Mouse (Mus musculus) CD4-positive helper T cell, adult 2 months (primary cell): ENCODE data around the gene Pik3cd.

ENCODE experiments used
- DNase-seq: peaks from one replicate; pipeline ENCODE4 v3.0.0-alpha.2; 2012; ENCODE audit warnings: low read depth, missing footprints, low spot score

Pik3cd gene

DNA sequence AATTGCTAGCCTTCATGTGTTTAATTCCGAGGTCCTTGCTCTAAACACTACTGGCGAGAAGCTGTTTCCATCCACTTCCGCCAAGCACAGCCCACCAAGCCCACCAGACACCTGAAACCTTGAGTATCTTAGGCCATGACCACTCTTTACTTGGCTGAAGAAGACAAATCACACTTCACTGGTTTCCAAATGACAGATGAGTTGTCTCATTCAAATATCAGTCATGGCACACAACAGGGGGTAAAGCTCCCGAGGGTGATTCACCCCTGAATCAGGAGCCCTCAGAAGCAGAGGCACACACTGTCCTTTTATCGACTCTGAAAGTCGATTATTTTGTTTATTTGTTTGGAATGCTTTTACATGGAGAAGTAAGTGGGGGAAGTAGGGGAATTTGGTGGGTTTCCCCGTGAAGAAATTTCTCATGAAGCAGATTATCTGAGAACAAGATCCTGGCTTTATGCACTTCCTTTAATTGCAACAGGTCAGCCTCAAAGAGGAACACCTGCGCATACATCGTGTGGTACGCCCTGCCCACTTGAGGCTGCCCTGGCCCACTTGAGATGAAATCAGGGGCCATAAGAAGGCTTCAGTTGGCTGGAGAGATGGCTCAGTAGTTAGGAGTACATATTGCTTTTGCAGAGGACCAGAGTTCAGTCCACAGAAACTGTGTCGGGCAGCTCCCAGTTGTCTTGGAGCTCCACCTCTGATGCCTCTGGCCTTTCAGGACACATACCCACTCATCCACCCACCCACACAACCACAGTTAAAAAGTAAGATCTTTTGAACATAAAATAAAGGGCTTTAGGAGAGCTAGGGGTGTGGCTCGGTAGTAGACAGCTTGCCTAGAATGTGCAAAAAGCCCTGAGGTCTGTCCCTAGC, 12.3 kb downstream of the Pik3cd start:
- no peak for DNase-seq

DNA sequence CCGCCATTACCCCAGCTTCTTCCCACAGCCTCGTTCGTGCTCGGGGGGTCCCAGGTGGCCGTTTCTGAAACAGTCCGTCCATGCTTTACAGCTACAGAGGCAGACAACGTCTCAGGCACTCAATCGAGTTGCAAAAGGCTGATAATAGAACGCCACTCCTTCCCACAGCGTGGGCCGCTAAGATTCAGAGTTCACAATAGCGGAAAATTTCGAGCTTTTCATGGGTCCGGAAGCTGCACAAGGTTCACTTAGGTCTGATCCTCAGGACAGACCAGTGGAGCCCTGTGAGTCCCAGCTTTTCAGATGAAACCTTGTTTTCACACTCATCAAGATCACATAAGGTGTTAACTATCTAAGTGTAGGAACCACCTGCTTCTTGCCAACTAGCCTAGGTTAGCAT, 13.5 kb downstream of the Pik3cd start:
- no peak for DNase-seq

DNA sequence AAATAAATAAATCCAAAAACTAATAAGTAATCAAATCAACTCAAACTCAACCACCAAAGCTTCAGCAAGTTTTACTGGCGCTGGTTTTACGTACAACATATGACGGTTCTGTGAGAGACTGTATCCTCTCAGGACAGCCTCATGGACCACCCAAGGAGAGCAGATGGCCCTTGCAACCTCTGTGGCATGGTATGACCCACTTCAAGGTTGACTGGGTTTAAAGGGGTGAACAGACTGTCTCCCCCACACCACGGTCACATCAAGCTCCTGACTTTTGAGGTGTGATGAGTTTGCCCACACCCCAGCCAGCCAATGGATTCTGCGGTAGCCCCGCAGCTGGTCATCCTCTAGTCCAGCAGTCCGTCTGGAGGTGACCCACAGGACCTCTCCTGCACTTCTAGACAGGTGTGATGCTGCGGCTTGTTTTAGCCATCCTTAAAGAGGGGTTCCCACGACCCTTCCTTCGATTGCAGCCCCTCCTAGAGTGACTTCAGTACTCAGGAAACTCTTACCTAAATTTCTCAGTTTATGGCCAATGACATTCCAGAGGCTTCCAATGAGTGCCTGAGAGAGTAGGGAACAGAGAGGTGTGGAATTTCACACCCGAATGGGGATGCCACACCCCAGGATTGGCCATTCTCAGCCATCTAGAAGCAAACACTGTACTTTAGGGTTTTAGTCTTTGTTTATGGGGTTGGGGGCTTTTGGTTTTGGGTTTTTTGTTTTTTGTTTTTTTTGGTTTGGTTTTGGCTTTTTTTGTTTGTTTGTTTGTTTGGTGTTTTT, 17.3 kb downstream of the Pik3cd start:
- no peak for DNase-seq

- peak; percentile 24 for DNase-seq
Observed at GRCm38 (mm10) chr4:149683875-149684274, 18.5 kb downstream of the Pik3cd start.

GRCm38 (mm10) chr4:149679056-149679770, 23.2 kb downstream of the Pik3cd start:
- DNase-seq: no peak

GRCm38 (mm10) chr4:149678006-149678405, 24.4 kb downstream of the Pik3cd start:
- DNase-seq: no peak

DNA sequence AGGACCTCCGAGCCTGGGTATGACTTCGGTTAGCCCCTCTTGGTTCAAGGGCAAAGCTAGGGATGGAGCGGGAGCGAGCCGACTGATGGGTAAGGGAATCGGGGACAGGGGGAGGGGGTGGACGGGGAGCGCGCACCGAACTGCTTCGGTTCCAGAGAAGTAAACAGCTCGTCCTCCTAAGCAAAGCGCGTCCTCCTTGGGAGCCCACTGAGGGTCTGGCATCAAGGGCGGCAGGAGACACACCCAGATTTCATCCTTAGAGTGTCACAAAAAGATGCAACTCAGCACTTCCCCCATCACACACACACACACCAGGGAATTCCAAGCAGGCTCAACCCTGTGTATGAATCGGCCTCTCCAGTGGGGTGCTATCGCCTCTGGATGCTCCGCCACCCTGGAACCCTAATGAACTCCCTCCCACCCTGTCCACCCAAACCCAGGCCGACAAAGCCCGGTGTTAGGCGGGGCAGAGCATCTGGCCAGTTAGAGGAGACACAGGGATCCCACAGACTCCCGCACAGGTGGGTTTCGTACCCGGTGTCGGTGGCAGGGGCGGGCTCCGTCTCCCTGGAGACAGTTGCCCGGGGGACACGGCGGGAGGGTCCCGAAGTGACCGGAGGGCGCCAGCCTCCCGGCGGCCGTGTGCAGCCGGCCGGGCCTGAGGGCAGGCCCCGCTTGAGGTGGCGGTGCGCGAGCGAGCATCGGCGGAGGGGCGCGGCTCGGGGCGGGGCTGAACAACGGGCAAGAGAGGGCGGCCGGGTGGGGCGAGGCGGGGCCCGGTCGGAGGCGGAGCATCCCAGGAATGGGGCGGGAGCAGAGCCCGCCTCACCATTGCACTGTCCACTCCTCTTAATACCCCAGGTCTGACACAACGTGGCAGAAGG, 26.8 kb downstream of the Pik3cd start:
- DNase-seq: no peak

DNA sequence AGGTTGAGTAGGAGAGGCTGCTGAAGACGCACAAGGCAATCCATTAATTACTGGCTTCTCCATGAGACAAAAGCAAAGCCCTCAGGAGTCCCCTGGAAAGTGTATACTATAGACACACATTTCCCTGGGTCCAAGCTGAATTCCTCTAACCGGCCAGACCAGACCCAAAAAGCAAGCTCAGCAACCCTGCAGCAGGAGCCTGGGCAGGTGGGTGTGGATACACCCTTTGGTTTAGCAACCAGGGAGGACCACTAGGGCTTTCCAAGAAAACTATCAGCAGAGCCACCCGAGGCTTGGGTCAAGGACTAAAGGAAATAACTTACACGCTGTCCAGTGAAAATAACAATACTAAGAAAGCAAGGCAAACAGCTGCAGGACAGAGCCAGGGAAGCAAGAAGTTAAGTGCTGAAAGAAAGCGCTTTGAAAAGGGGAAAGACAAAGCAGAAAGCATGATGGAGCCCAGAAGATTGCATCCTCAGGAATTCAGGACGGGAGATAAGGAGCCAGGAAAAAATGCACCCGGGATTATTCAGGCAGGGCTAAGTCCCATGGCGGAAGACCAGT, 27.5 kb downstream of the Pik3cd start:
- DNase-seq: no peak

GRCm38 (mm10) chr4:149672747-149673146, 29.6 kb downstream of the Pik3cd start:
- DNase-seq: no peak

GRCm38 (mm10) chr4:149671175-149671574, 31.2 kb downstream of the Pik3cd start:
- no peak for DNase-seq

- no peak for DNase-seq
Observed at GRCm38 (mm10) chr4:149665692-149666090, 36.7 kb downstream of the Pik3cd start.

GRCm38 (mm10) chr4:149665016-149665691, 37.2 kb downstream of the Pik3cd start:
- DNase-seq: peak; percentile 33

DNA sequence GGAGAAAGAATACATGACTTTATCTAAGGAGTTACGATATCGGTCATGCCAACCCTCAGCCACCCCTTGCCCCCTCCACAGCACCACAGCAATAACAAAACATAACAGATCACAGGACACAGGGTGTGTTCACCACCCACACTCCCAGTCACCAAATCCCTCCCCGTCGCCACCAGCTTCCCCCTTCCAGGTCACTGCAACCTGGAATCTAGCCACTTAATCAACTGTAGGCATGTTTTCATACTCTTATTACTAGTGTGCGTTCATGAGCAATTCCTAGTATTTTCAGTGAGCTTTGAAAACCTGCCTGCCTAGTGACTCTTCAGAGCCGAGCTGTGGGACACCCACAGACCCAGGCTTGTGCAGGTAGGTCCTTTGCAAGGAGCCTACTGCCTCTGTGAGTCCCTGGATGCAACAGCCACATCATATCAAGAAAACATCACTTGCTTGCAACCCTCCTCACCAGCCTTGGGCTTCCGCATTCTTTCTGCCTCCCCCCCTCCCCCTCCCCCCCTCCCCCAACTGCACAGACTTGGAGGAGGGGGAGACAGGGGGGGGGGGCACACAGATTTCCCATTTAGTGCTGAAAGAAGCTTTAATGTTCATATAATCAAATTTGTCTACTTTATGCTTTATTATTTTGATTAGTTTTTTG, 38.4 kb downstream of the Pik3cd start:
- DNase-seq: peak; percentile 62

DNA sequence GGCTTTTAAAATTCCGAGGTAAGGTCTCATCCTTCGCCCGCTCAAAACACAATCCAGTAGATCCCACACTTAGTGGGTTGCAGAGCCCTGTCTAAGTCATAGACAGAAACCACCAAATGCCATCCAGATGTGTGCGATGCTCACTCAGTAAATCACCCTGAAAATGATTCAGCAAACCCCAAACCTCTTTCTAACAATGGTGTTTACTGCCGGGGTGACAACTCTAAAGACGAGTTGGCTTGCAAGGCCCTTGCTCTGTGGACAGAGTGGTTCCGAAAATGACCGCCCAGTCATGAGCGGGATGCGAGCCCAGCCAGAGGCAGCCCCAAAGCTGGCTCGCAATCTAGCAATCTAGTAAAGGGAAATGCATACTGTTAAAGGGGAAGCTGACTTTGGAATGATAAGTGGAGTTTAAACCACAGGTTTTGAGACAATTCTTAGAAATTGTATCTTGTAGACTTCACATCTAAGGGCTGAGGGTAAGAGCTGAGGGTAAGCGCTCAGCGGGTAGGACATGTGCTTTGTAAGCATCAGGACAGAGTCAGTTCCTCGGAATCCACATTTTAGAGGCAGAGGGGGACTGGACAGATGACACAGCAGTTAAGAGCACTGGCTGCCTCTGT, 40.3 kb downstream of the Pik3cd start:
- DNase-seq: no peak

GRCm38 (mm10) chr4:149660598-149660997, 41.8 kb downstream of the Pik3cd start:
- DNase-seq: peak; percentile 31

DNA sequence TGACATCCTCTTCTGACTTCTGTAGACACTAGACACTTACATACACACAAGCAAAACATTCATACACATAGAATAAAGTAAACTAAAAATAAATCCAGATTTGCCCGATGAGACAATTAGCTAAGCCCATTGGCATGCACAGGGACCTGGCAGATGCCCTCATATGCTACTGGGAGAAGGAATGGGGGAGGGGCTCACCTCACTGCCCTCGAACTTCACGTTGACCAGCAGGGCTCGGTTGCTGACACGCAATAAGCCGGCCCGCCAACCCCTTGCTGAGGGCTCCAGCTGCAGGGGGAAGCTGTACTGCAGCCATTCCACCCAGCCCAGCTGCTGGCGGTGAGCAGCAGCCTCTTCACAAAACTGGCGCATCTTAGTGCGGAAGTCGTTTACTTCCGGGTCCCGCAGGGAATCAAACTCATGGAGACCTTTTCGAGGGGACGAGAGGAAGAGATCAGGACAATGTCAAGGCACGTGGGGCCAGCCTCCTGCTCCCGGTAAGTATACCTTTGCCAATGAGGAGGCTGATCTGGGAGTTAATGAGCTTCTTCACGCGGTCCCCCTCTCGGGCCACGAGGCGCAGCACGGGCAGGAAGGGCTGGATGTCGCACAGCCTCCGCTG, 42.8 kb downstream of the Pik3cd start:
- DNase-seq: no peak

GRCm38 (mm10) chr4:149657858-149658416, 44.4 kb downstream of the Pik3cd start:
- DNase-seq: peak; percentile 93

DNA sequence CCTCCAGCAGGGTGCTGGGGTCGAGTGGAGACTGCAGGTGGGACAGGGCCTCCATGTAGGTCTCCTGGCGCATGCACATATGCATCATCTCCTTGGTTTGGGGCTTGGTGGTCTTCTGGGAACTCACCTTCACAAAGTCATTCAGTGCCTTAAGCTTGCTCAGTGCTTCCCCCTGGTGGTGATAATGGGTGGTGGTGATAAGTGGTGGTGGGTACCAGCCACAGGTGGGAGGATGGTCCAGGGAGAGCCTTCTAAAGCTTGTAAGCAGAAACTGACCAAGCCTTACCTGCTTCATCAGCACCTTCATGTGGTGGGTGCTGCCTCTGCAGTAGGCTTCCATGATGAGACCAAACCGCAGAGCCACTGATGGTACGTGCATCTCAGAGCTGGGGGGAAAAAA, 48.1 kb downstream of the Pik3cd start:
- DNase-seq: peak; percentile 54
